Mouse (Mus musculus): ENCODE measurements around the gene Tnpo3.

Tnpo3 gene

DNA sequence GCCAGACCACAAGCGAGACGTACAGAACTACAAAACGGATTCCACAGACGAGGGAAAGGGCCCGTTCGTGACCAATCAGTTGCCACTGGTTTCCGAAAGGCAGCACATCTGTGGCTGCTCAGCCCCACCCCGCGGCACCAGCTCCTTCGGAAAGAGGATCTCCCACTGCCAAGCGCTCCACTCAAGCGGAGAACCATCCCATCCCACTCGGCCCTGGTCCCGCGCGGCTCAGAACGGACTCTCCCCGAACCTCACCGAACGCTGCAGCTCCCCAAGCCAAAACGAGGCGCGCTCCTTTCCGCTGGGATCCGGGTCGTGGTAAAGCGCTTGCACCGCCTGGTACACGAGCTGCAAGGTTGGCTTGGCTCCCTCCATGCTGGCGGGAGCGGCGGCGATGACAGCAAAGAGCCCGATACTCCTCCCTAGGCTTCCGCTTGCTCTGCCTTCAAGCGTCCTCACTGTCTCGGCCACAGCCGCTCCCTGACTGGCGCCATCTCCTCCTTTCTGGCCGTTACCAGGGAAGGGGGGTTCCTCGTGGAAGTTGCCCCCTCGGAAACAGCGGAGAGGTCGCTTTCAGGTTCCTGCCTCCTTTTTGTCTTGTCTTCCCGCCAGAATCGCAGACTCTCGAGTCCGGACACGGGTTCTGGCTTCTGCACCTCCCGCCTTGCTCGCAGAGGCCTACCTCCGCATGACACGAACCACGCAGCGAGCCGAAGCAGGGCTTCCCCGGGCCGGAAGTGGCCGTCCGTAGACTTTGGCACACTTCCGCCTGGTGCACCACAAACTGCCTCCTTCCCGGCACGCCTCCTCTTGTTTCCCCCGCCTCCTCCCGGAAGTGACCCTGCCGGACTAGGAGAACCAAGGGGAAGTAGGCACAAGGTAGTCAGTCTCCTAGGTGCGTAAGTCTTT, at the start of gene Tnpo3:
Gene Tnpo3, minus strand, starts transcription at position 777 of the 909 bp plus-strand sequence.
- DNase-seq (ENCODE audit: low spot score in 2 of 2) = peak; percentile 80 to 87

DNA sequence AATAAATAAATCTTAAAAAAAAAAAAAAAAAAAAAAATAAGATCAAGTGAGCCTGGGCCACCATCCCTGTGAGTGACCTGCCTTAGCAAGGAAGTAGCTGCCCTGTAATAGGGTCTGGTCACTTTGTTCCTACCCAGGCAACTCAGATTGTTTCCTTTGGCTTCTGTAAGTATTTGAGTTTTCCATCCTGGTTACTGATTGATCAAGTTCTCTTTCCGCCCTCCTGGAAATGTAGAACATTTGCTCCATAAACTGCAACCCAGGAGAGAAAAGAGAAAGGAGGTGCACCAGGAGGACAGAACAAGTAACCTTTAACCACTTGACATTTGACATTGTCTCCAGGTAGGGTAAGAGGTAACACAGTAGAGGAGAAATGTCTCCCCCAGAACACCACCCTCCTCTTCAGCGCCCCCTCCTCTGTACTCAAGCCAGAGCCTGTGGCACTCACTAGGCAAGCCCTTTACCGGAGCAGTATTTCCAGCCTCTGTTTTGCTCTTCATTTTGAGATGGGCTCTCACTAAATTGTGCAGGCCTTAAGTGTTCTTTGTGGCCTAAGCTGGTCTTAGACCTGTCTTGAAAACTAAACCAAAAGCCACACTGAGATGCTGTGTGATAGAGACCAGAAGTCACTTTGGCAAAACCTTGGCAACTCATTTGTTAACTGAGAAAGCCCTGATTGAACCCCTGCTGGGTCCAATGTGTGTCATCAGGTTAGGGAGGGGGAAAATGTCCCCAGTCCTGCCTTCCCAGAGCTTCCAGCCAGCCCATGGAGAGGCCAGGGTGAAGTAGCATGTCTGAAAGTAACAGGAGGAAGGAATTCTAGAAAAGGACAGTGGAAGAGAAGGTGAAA, 49.2 kb upstream of the Tnpo3 start:
- DNase-seq (ENCODE audit: low spot score in 2 of 2) = no peak

DNA sequence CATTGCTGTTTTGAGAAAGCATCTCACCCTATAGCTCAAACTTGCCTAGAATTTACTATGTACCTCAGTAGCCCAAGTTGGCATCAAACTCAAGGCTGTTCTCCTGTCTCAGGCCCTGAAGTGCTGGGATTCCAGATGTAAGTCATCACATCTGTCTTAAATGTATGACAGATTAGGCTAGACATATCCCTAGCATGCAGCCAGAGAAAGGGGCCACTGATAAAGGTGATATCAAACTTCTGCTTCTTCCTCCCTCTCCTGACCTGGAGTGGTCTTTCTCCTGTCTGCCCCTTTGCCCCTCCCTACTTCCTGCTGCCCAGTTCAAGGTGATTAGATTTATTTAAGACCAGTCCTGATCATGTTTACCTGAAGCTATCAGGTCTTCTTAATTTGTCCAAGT, 43.6 kb upstream of the Tnpo3 start:
- DNase-seq (ENCODE audit: low spot score in 2 of 2) = no peak

DNA sequence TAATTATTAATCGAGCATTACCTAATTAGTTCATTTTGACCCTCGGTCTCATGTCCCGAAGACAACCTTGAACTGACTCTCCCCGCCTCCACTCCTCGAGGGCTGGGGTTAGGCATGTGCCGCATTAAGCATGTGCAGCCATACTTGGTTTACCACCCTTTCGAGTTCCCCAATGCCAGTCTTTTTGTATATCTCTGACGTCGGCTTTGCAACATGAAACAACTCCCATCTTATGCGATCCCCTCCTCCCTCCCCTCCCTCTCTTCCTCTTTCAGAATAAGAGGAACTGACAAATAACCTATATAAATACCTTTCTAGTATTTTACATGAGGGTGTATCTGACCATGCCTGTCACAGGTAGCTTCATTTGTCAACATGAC, 40.5 kb upstream of the Tnpo3 start:
- DNase-seq (ENCODE audit: low spot score in 2 of 2) = no peak

DNA sequence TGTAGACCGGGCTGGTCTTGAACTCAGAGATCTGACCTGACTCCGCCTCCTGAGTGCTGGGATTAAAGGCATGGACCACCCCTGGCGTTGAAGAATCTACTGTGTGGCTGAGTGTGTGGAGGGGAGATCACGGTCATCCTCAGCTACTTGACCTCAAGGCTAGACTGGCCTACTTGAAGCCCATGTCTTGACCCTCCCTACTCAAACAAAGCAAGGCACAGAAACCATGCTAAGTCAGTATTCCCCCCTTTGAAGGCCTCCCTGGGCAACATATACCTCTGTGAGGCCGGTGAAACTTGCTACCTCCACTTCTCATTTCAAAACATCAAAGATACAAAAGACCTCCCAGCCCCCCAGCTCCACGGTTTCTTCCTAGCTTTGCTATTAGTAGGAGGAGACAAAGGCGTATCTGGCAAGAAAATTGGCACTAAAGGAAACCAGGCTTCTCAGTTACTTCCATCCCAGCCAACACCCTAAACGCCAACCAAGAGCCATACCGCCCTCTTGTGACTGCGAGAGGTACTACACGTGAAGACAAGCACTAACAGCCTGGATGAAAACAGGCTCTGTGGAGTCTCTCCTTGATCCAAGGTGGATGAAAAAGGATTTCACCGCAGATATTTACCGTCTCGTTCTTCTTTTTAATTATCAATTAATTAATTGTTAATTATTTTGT, 39.9 kb upstream of the Tnpo3 start:
- peak; percentile 68 to 85 for DNase-seq (ENCODE audit: low spot score in 2 of 2)

DNA sequence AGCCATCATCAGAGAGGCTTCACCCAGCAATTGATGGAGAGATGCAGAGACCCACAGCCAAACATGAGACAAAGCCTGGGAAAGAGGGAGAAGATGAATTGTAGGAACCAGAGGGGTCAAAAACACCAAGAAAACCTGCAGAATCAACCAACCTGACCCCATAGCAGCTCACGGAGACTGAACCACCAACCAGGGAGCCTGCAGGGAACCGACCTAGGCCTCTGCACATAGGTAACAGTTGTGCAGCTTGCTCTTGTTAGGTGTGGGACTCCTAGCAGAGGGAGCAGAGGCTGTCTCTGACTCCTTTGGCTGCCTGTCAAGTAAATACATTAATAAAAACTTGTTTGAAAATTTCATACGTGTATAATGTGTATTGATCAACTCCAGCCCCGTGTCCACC, 32.1 kb upstream of the Tnpo3 start:
- DNase-seq (ENCODE audit: low spot score in 2 of 2) = no peak

DNA sequence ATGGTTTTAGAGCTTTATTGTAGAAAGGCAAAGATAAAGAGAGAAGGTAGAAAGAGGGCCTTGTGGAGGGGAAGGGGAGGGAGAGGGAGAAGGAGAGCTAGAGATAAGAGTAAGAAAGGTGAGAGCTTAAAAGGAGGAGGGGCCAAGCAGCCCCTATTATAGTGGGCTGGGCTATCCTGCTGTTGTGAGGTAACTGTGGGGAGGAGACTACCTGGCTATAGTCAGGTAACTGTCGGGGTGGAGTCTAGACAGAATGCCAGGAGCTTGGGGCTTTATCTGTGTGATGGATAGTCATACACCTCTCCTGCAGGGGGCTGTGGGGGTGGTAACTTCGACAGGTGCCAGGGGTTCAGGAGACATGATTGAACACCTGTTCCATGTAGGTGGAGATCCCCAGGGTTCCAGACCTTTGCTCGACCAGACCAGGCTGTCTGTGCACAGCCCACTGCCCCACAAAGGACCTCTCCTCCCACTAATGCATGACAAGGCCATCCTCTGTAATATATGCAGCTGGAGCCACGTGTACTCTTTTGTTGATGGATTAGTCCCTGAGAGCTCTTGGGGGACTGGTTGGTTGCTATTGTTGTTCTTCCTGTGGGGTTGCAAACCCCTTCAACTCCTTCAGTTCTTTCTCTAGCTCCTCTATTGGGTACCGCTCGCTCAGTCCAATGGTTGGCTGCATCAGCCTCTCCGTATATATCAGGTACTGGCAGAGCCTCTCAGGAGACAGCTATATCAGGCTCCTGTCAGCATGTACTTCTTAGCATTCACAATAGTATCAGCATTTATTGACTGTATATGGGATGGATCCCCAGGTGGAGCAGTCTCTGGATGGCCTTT, 30.1 kb upstream of the Tnpo3 start:
- no peak for DNase-seq (ENCODE audit: low spot score in 2 of 2)

DNA sequence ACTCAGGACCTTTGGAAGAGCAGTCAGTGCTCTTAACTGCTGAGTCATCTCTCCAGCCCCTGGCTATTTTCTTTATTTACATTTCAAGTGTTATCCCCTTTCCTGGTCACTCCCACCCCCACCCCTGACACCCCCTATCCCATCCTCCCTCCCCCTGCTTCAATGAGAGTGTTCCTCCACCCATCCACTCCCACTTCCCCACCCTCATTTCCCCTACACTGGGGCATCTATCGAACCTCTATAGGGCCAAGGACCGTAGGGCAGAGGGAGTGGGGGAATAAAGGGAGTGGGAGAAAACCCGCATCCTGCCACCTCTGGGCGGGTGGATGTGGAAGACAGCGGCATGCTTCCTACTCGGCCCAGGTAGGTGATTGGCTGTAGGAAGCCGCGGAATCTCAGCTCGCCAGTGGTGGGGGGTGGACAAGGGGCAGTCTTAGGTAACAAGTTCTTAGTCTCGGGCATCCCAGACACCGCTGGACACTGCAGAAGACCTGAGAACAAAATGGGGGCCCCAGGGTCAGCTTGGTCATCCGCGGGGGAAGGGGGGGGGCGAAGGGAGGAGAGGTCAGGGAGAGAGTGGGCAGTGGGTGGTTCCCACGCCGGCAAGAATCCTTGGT, 29.3 kb upstream of the Tnpo3 start:
- DNase-seq (ENCODE audit: low spot score in 2 of 2) = no peak

DNA sequence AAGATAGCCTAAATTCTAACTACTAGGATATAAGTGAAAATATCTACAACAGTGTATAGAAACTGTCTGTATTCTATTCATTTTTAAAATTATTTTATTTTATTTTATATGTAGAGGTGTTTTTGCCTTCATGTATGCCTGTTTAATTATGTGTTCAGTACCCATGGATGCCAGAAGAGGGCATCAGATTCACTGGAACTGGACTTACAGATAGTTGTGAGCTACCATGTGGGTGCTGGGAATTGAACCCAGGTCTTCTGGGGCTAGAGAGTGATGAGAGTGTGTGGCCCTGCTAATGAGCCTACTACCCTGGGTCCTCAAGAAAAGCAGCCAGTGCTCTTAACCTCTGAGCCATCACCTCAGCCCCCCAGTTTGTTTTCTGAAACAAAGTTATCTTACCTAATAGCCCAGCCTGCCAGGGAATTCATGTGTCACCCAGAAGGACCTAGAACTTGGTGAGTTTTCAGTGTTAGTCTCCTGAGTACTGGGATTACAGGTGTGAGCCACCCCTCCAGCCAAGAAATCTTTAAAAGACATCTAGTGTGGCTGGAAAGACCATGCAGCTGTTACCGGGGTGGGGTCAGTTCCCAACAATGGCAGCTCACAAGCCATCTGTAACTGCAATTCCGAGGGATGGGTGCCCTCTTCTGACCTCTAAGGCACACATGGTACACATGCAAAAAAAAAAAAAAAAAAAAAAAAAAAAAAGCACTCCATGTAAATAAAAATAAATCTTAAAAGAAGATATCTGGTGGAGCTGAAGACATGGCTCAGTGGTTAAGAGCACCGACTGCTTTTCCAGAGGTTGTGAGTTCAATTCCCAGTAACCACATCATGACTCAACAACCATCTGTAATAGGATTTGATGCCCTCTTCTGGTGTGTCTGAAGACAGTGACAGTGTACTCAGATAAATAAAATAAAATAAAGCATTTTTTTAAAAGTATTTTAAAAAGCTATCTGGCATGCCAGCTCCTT, 28.0 kb upstream of the Tnpo3 start:
- no peak for DNase-seq (ENCODE audit: low spot score in 2 of 2)

DNA sequence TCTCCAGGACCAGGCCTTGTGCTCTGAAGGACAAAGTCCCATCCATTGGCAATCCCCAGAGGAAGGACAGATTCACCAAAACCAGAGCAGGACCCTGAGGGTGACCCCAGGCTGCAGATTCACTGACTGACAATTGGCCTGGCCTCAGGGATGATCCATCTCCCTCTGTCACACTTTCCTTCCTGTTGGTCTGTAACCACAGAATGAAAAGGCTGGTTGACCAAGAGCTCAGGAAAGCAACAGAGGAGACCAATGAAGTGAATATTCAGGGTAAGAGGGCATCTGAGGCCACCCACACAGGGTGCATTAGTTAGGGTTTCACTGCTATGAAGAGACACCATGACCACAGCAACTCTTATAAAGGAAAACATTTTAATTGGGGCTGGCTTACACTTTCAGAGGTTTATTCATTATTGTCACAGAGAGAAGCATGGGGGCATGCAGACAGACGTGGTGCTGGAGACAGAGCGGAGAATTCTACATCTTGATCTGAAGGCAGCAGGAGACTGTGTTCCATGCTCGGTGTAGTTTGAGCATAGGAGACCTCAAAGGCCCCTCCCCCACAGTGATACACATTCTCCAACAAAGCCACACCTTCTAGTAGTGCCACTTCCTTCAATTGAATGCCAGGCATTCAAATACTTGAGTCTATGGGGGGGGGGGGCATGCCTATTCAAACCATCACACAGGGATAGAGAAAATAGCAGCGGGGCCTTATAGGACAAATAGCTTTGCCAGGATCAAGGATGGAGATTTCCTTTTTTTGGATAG, 26.8 kb upstream of the Tnpo3 start:
- no peak for DNase-seq (ENCODE audit: low spot score in 2 of 2)

DNA sequence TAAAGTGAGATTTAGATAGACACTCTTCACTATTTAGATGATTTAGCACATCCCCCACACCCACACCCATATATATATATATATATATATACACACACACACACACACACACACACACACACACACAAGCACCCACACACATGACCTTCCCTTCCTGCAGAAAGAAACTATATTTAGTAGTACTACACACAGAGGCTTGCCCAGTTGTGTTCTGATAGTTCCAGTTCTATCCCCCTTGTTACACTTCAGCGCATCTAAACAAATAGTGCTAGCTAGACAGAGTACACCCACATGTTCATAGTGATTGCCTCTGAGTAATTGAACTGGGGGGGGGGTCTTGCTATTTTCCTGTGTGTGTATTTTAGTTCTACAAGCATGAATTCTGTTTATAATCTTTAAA, 24.9 kb upstream of the Tnpo3 start:
- DNase-seq (ENCODE audit: low spot score in 2 of 2) = no peak

DNA sequence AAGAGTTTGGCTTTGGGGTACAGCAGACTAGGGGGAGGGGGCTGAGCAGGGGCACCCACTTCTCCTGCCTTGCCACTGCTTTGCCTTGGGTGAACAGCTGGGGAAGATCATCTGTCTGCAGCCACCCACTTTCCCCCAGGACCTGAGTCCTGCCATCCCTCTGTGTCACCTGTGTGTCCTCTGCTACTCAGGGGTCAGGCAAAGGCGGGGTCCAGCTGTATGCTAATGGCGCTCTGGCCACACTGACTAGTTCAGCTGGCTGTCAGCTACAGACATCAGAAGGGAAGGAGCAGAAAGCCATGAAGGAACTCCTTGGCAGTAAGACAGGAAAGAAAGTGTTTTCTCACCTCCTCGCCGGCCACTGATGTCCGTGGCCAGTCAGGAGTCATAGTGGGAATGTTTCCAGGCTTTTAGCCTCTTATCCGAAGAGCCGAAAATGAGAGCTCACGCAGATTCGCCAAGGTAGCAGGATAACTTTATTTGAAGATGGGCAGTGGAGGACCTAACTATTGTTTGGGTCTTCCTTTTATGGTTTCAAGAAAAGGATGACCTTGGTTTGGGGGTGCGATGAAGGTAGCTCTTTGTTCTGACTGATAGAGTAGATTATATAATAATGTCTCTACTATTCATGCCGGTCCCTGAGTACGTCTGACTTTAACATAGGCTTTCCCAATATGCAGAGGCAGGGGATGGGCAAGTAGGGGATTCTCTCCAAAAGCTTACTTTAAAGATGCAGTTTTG, 23.0 kb upstream of the Tnpo3 start:
- DNase-seq (ENCODE audit: low spot score in 2 of 2) = no peak

DNA sequence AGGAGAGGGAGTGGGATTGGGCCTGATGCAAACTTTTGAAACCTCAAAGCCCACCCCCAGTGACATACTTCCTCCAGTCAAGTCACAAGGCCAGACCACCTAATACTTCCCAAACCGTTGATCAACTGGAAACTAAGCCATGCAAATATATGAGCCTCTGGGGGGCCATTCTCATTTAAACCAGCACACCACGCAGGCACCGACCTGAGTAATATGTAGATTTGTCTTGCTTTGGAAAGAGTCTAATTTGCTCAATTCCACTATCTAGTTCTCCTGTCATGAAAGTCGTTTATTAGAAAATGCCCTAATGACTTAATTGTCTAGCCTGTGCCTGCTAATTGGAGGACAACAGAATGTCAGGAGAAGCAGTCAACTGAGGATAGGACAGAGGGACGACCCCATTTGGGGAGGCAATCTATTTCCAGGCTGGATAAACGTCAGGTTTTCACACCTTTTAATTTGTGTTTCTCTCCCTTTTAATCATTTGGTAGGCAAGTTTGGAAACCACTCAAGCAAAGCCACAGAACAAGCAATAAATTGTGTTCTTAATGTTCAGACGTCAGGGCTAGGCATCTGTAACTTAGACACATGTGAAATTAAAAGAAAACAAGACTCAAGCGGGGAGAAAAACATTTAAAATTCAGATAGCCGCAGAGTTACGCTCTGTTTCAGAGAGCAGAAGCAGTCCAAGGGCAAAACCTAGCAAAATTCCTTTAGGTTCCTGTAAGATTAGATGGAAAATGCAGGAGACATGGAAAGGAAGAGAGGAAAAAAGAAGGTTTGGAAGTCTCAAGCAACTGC, 22.3 kb upstream of the Tnpo3 start:
- DNase-seq (ENCODE audit: low spot score in 2 of 2) = no peak

DNA sequence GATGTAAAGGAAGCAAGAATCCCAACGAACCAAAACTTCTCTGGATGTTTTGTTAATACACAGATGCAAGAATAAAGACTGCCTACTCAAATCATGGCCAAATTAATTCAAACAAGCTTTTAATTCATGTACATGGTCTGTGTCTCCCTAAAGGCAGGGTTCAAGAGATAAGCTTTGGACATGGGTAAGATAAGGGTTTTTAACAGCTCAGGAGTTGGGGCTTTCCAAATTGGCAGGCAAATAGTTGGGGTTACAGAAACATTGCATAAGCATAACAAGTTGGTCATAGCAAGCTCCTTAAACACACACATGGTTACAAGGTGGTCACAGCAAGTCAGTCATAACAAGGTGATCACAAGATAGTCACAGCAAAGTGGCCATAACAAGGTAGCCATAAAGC, 20.5 kb upstream of the Tnpo3 start:
- no peak for DNase-seq (ENCODE audit: low spot score in 2 of 2)

DNA sequence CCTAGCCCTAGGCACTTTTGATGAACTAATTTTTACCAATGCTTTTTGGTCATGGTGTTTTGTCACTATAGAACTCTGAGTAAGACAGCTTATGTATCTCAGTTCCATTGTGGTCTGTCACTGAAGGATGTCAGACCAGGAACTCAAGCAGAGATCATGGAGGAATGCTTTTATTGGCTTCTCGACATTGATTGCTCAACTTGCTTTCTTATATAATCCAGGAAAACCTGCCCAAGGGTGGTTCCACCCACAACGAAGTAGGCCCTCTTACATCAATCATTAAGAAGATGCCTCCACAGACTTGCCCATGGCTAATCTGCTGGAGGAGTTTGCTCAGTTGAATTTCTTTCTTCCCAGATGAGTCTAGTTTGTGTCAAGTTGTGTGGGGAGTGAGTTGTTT, 18.1 kb upstream of the Tnpo3 start:
- DNase-seq (ENCODE audit: low spot score in 2 of 2) = no peak

DNA sequence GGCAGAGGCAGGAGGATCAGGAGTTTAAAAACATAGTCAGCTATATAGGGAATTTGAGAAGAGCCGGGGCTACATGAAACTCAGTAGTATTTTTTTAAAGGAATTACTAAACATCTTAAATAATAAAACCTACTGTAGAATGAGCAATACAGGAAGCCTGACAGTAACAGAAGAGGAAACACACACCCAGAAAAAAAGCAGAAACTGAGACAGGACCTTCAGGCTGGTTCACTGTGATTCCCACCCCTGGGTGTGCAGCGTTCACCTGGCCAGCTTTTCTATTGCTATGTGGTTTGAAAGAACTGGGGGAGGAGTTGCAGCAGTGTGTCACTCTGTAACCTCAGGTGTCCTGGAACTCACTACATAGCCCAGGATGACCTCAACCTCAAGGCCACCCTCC, 14.2 kb upstream of the Tnpo3 start:
- no peak for DNase-seq (ENCODE audit: low spot score in 2 of 2)

DNA sequence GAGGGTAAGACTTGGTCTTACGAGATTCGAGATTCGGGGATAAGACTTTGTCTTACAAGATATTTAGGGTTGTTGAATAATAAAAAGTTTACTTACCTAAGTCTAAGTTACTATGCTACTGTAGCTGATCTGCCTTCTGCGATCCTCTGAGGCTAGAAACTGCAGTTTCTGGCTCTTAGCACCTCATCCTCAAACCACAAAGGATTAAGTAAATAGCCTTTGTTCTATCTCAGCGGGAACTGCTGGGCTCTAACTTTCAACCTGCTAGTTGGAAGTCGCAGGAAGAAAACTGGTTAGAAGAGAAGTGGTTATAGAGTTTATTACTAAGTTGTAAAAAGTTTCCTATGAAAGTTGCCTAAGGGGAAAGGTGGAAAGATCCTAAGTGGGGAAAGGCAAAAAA, 12.6 kb upstream of the Tnpo3 start:
- DNase-seq (ENCODE audit: low spot score in 2 of 2) = no peak
